Mouse (Mus musculus): ENCODE measurements around the gene Ypel5. TPM values are rescaled to one million over a fixed set of nuclear protein-coding genes. Genes with fewer than 3 reads are reported as not detected.

The Ypel5 gene
- polyA plus RNA-seq (2017; shearing (Covaris generic)) = 10 to 100 TPM; 77.9 to 83.0 (median 79.6) TPM

DNA sequence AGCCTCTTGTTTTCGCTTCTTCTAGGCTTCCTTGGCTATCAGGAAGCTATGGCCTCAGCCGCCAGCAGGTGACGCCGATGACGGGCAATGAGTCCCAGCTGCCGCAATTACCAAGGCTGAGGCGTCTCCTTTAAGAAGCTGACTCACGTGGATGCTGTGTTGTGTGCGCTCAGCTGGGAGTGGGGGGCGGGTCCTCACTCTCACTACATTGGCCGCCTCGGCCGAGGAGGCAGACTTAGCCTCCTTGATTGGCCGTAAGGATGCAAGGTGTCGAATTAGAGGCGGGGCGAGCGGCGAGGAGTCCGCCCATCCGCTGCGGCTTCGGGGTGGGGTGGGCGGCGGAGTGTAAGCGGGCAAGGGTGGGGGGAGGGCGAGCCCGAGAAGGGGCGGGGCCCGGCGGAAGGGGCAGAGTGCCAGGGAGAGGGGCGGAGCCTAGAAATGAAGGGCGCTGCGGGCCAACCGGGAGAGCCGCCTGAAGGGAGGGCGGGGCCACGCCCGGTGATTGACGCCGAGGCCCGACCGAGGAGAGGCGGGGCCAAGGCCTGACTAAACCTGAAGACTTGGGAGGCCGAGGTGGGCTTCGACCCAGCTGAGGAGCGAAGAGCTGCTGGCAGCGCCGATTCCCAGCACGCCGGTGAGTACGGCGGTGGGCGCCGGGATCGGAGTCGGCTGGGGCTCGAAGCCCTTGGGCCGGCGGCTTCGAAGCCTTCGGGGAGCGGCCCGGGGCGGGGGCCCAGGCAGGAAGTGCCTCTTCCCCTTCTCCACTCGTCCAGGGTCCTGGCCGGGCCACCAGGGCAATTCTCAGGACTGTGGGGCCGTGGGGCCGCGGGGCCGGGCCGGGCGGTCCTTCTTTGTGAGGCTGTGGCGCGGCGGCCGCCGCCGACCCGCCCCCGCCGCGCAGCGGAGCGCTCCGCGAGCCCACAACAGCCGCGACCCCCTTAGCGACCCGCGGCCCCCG lies at the start of gene Ypel5:
Gene Ypel5, plus strand, starts transcription at position 296 of the 958 bp plus-strand sequence.
- ATAC-seq = peak; percentile 89

DNA sequence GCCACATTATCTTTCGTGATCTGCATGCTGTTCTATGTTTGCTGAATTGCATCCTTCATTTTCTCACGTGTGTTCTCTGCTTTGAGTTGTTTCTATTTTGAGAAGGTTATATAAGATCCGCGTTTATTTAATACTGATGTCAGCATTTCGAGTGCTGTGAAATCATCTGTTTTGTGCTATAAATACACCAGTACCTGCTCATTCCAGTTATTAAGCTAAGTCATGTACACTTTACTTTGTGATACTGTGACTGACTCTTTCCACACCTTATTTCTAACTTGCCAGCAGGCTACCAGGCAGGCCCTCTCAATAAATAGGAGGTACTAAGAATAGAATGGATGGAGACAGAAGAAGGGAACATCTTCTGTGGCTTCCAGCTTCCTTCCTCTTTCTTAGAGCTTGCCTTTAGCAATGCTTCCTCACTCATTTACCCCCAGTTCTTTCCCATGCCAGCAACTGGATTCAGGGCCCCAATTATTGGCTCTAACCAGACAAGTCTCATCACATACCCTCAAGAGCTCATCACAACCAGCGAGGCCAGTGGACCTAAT lies 48.3 kb upstream of the Ypel5 start:
- no peak for ATAC-seq

DNA sequence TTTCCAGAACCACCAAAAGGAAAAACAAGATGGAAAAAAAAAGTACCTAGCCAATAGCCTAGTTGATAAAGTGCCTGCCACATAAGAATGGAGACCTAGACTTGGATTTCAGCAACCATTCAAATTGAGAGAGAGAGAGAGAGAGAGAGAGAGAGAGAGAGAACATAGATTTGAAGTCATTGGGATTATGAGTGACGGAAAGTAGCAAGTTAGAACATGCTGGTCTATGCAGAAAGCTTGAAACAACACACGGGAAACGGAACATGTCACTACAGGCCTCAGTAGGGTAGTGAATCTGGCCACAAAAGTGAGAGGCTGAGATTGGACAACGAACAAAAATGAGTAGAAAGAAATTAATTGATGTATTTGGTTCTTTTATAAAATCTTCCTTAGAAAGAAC lies 43.0 kb upstream of the Ypel5 start:
- ATAC-seq = no peak

DNA sequence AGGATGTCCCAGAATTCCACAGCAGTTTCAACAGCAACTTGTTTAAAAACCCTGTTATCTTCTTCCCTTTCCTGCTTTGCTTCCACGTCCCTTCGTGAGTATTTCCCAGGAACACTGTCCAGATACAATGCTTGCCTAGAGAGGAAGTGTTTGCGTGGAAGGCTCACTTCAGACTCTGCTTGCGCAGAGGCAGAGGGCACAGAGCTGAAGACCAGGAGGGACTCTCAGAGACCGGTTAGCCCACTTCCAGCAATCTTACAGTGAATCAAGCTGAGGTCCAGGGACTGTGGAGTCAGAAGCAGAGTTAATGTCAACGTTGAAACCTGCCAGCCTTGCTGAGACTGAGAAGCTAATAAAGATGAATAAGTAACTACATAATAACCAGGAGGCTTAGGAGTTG lies 41.6 kb upstream of the Ypel5 start:
- ATAC-seq = no peak

DNA sequence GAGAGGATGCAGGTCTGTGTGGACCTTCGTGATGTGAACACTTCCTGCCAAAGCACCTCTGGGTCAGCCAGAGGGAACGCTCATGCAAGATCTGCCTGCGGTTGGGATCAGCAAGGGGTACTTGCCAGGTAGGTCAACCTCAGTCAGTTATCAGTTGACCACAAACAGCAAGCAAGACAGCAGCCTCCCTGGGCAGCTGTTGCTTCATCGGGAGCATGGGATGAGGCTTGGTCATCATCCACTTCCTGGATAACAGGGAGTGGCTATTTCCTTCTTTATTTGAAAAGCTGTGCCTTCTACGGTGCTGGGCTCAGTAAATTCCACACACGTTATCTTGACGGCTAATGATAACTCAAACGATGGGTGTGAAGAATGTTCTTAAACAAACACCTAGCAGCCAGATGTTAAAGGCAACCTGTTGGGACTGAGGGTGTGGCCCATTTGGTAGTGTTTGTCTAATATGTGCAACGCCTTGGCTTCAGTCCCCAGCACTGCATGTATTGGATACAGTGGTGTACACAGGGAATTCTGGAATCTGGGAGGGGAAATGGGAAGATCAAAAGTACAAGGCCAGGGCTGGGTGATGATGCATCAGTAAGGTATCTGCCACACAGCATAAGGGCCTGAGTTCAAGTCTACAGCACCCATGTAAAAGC lies 40.7 kb upstream of the Ypel5 start:
- no peak for ATAC-seq

DNA sequence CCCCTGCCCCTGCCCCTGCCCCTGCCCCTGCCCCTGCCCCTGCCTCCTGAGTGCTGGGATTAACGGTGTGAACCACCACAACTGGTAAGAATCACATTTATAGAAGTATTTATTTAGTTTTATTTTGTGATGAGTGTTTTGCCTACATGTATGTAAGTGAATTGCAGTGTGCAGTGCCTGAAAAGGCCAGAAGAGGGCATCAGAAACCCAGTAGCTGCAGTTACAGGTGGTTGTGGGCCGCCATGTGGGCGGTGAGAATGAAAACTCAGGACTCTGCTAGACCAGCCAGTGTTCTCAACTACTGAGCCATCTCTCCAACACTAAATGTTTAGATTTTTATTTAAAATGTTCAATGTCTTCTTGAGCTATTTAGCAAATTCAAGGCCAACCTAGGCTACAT lies 39.7 kb upstream of the Ypel5 start:
- ATAC-seq = no peak

DNA sequence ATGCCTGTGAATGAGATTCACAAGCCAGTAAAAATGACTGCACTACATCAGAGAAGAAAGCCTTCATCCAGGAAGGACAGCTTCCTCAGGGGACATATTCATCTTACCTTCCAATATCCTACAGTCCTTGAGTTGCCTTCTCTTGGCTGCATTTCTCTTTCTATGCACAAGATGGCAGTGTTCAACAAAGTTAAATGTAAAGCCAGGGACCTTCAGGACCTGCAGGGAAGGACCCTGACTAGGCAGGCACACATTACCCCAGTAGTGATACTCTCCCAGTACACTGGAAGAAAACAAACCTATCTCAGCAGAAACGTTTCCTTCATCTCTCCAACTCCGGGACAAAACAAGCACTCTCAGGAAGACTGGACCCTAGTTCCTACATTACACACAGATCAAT lies 38.4 kb upstream of the Ypel5 start:
- peak; percentile 60 for ATAC-seq

DNA sequence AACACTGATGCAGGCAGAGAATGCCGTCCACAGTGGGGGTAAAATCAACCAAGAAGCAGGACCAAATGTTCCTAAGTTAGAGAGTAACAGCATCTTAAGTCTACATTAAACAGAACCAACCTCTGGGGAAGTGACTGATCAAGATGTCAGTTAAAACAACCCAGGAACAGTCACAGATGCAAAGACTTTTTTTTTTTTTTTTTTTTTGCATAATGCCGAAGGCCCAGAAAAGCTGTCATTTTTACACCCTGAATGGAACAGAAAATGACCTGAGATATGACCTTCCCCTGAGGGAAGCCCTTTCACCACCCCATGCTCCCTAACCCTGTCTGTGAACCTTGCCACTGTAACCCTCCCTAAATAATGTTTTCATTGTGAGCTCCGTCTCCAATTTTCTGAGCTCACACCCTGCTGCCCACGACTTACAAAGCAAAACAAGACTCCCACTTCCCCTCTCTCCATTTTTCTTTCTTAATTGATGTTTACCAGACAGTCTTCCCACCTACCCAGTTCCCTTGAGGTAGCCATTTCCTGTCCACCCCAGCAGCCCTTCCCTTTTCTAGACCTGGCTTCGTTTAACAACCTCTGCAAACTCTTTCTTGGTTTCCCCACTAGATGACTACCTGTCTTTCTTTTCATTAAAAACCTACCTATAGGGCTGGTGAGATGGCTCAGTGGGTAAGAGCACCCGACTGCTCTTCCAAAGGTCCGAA lies 26.2 kb upstream of the Ypel5 start:
- no peak for ATAC-seq

DNA sequence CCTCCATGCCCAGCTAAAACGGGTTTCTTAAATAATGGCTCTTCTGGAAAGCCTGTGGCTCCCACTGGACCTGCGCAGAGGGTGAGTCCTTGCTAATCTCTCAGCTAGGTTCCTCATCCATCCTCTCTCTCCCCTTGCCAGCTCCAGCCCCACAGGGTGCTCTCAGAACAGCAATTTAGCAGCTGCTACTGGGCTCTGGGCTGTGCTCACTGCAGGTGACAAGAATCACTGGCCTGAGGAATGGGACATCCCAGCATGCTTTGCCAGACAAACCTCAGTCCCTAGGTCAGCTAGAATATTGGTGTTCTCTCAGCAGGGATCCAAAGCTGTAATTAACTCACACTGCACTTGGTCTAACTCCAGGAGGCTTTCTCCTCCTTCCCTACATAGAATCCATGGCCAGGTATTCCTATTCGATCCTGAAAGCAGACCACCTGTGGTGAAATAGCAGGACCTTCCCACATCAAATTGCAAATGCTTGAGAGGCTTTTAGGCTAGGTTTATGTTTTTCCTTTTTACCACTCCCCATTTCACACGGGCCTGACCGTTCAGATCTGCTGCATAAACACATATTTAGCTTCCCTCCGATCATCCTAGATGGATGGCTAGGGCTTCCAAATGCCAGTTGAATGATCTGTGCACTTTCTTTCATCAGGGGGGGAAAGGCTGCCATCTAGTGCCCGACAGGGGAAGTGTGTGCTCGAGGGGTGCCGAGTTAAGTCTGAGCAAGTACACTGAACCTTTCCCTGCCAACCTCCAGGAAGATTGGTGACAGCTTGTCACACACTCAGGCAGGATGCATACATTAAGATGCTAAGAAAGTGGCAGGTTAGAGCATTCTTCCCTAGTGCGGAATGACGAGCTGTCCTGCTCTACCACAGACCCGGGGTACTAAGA lies 22.6 kb upstream of the Ypel5 start:
- ATAC-seq = peak; percentile 65

DNA sequence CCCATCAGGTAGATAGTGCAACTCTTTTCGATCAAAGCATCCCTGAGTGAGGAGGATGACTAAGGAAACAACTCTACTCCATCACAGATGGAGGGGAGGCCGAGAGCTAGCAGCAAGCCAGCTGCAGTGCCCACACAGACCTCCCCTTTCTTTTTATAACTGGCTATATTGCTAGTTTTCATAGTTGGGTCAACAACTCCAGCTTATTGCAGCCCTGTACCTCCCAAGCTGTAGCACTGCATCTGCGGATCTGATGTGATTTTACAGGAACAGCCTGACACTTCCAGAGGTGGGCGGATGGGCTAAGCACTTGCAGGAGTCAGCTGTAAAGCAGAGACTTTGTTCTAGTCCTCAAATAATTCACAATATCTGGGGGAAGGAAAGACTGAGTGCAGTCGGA lies 18.7 kb upstream of the Ypel5 start:
- ATAC-seq = no peak

DNA sequence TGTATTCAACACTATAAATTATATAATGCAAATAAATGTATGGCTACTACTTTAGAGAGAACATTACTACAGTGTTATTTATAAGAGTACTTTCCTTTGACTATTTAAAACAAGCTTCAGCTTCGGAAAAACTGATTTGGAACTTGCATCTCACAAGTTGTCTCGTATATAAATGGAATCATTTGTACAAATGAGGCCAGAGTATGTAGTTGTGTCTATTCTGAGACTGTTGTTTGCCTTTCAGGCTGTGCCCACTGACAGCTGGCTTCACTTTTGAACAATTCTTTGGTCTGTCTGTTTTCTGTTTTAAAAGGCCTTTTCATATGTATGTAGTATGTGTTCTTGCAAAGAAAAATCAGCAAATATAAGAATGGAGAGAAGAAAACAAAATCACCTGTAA lies 16.5 kb upstream of the Ypel5 start:
- no peak for ATAC-seq

DNA sequence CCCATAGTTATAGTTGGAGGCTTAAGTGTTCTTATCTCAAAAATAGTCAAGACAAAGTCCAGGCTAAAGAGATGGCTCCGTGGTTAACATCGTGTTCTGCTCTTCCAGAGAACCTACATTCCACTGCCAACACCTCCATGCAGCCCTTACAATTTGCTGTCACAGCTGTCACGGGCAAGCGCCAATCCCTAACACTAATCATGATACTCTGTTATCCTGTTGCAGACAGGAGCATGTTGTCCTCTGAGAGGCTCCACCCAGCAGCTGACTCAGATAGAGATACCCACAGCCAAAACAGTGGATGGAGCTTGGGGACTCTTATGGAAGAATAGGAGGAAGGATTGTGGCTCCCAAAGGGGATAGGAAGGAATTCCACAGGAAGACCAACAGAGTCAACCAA lies 15.8 kb upstream of the Ypel5 start:
- ATAC-seq = no peak

DNA sequence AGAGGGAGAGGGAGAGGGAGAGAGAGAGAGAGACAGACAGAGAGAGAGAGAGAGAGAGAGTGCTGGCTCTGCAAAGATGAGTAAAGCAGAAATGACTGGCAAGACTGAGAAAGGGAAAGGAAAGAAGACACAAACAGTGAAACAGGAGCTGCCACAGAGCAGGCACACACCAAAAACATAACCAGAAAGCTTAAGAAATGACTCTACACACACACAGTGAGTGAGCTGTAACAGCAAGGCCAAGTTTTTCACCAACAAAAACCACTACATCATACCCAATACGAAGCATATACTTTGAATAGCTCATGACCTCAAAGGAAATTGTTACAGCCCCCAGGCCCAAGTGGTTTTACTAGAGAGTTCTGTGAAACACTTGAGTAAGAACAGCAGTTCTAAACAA lies 14.3 kb upstream of the Ypel5 start:
- ATAC-seq = peak; percentile 17

DNA sequence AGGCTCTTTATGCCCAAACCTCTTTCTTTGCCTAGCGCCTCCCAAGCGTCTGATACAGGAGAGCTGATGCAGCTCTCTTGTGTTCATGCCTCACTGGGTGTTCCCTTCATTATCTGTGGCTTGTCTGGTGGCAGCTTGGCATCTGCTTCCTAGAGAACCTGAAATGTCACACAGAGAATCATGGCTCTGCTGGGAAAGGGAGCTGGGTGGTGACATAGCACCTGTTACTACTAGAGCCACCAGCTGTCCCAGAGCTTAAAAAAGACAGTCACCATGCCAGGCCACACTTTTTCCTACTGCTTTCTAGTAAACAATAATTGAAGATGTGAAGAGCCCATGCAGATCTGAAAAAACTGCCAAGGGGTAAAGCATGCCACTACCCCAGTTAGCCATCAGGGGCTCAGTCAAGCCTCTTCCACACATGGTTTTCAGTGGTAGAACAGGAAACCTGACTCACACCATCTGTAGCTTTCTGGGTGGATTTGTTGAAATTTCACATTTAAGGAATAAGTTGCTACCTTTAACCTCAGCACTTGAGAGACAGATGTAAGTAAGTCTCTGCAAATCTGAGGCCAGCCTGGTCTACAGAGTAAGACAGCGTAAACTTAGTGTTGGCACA lies 9.2 kb upstream of the Ypel5 start:
- no peak for ATAC-seq

DNA sequence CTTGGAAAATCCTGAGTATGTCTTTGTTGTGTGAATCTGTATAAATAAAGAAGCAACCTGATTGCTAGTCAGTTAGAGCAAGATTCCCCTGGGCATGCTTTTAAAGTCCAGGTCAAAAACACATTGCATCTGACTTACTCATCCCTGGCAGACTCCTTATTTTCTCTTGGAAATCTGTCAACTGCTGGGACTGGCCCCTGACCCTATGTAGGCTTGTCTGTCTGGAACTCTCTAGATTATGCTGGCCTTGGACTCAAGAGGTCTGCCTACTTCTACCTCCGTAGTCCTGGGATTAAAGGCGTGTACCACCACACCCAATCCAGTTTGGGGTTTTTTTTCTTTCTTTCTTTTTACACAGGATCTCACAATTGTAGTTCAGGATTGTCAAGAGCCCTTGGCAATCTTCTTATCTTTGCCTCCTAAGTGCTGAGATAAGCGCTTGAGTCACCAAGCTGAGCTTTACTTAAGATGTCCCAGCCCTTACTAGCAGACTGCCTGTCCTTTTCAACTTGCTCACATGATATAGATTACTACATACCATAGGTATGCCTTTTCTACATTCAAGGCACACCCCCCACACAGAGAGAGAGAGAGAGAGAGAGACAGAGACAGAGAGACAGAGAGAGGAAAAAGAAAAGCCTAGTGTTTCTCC lies 8.1 kb upstream of the Ypel5 start:
- ATAC-seq = no peak

DNA sequence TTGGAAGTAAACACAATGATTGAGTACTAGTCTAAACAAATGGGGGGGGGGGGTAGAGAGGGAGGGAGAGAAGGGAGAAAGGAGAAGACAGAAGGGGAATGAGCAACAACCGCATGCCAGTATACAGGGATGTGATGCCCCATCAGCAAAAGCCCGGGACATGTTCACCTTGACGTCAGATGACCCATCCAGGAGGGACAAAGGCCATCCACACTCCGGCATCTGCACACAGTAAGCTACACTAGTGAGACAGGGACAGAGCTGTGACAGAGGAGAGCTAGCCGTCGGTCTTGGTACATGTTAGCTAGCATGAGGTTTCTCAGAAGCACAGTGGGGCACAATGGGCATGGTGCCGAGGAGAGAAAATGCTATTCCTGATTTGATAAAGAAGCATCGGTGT lies 7.6 kb upstream of the Ypel5 start:
- ATAC-seq = no peak

DNA sequence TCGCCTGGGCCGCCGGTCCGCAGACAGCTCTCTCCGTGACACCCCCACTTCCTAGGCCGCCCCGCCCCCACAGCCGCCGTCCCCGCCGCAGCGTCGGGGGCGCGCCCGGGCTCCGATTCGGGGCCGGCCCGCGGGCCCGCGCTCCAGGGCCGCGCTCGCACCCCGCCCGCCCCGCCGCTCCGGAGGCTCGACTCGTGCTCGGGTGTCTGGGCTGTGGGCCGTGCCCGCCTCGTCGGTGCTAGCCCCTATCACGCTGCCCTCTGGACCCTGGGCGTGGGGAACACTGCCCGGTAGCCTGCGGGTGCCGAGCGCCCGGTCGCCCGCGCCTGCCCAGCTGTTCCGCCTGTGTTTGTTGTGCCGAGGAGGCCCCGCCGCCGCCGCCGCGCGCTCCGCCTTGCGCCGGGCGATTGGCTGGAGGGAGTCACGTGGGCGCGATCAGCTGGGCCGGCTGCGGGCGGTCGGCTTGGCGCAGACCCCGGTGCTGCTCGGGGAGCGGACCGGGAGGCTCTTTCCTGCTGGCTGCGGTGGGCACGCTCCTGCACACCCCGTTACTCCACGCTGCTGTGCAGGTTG lies 973 bp downstream of the Ypel5 start:
- ATAC-seq = peak; percentile 41

DNA sequence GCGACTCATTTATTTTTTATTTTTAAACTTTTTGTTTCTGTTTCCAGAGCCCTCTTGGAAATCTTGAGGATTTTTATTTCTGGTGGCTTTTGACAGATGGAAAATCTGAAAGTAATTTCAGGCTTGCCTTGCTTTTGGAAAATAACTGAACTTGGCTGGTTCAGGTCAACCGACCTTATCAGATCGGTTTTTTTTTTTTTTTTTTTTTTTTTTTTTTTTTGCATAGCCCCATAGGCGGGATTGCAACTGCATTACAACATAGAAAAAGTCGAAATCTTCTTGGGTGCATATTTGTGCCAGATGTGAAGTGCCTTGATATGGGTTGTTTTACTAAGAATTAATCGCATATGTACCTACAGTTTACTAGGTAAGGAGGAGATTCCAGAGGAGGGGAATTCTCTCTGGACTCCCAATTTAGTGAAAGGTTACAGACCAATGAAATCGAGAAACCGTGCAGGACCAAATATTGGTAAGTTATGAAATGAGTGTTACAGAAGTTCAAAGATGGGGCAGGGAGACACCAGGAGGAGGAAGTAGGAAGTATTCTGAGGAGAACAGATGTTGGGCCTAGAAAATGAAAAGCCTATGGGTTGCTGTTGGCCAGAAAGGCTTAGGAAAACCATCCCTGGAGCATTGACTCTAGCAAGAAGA lies 1.7 kb downstream of the Ypel5 start:
- ATAC-seq = no peak

DNA sequence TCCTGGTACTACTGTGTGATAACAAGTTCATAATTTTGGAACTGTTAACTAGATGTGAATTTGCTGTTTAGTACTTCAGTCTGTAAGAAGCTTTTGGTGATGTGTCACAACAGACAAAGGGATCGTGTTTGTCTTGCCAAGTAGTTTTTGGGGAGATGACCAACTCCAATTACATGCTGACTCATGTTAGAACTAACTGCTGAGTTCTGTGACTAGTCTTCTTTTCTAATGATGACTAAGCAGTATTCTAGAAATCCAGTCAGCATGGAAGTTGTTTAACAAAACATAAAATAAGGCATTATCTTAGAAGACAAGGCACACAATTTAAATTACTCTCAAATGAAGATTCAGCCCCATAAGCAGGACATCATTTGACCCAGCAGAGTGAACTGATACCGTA lies 2.7 kb downstream of the Ypel5 start:
- ATAC-seq = no peak

DNA sequence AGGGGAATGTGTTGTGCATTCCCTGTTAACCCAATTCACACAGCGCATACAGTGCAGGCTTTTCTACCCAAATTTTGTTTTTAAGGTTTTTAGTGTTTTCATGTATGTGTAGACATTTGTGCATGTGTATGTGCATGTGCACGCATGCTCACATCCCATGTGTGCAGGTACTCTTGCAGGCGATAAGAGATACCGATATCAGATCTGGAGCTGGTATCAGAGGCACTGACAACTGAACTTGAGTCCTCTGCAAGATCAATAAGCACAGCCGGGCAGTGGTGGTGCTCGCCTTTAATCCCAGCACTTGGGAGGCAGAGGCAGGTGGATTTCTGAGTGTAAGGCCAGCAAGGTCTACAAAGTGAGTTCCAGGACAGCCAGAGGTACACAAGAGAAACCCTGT lies 8.1 kb downstream of the Ypel5 start:
- no peak for ATAC-seq
